Mouse (Mus musculus) liver, embryonic 14.5 days (tissue): ENCODE data around the gene Sh3yl1. TPM values are rescaled to one million over a fixed set of nuclear protein-coding genes. Genes with fewer than 3 reads are reported as not detected.

Source experiments
- ATAC-seq: fragments of 200-750 bp; cut with Nextera tagmentation; 2 replicates; pipeline ENCODE4 v1.8.0; 2017; ENCODE audit warnings: moderate number of reproducible peaks, mild to moderate bottlenecking, moderate library complexity; ENCODE audit not compliant: insufficient read depth
- DNase-seq, 3 experiments: peaks; one replicate each; pipeline ENCODE4 v3.0.0-alpha.2; 2012 to 2013; ENCODE audit warnings: low read depth in 3 of 3, low spot score in 3 of 3
- H3K27ac ChIP-seq: fragments of 300-500 bp; sonication (generic); 2 replicates; pipeline ENCODE4 v1.5.1; 2014; ENCODE audit warnings: moderate library complexity, mild to moderate bottlenecking, control low read depth, inconsistent platforms
- H3K27me3 ChIP-seq: fragments of 300-500 bp; sonication (generic); 2 replicates; pipeline ENCODE4 v1.6.1; 2014; ENCODE audit warnings: mild to moderate bottlenecking, low read length, moderate library complexity; ENCODE audit not compliant: control insufficient read depth, insufficient read depth
- H3K36me3 ChIP-seq: fragments of 300-500 bp; sonication (generic); replicated peaks from 2 replicates; pipeline ENCODE4 v1.6.1; 2014; ENCODE audit warnings: low read depth; ENCODE audit not compliant: control insufficient read depth, insufficient read depth
- H3K4me1 ChIP-seq, 2 experiments: fragments of 200-500 bp in 1 of 2; fragments of 300-500 bp in 1 of 2; sonication (generic) in 1 of 2; replicated peaks; 2 replicates each; pipeline ENCODE4 v1.6.1; 2012 to 2014; ENCODE audit warnings: antibody characterized with exemption in 1 of 2, inconsistent platforms in 1 of 2, low read length in 1 of 2; ENCODE audit not compliant: control insufficient read depth in 2 of 2, insufficient read depth in 2 of 2
- H3K4me2 ChIP-seq: fragments of 300-500 bp; sonication (generic); 2 replicates; pipeline ENCODE4 v1.6.1; 2014; ENCODE audit warnings: low read depth, mild to moderate bottlenecking, control low read depth, moderate library complexity
- H3K4me3 ChIP-seq, 2 experiments: fragments of 200-500 bp in 1 of 2; fragments of 300-500 bp in 1 of 2; sonication (generic) in 1 of 2; 2 replicates each; pipeline ENCODE4 v1.5.1; 2012 to 2014; ENCODE audit warnings: low read depth in 2 of 2, low read length in 2 of 2, mild to moderate bottlenecking in 2 of 2, control low read depth in 1 of 2, inconsistent platforms in 1 of 2, moderate library complexity in 1 of 2; ENCODE audit not compliant: insufficient read depth in 1 of 2
- H3K9ac ChIP-seq: fragments of 300-500 bp; sonication (generic); replicated peaks from 2 replicates; pipeline ENCODE4 v1.6.1; 2014; ENCODE audit warnings: mild to moderate bottlenecking, control low read depth, moderate library complexity
- H3K9me3 ChIP-seq: fragments of 300-500 bp; sonication (generic); 2 replicates; pipeline ENCODE4 v1.6.1; 2016; ENCODE audit warnings: low read length, mixed read lengths; ENCODE audit not compliant: control insufficient read depth
- CTCF ChIP-seq: IDR thresholded peaks from 2 replicates; pipeline ENCODE4 v1.5.1; 2016; ENCODE audit warnings: antibody characterized with exemption, low read depth, control low read depth
- EP300 ChIP-seq: IDR thresholded peaks from 2 replicates; pipeline ENCODE4 v1.6.1; 2016; ENCODE audit warnings: antibody characterized with exemption, low read depth
- WGBS: fragments of 180-500 bp; shearing (Covaris S2); extraction: QIAGEN DNeasy Blood & Tissue Kit; methylation state at CpG from one replicate; pipeline ENCODE4 v1.1.7; 2014; ENCODE audit not compliant: insufficient replicate concordance; 5-methylcytosine and 5-hydroxymethylcytosine counted together
- polyA plus RNA-seq, 2 experiments: library from polyadenylated mRNA; depleted of rRNA in 1 of 2; stranded (reverse) in 1 of 2; unstranded in 1 of 2; fragments of >200 nt; fragmentation: Nextera tagmentation in 1 of 2; extraction: Ambion mirVana in 1 of 2; gene quantifications; 2 replicates each; pipeline versions ENCODE4 v1.2.1 to v1.2.3; 2012 to 2014

The Sh3yl1 gene
- polyA plus RNA-seq (2012; rRNA removed): 11.0 and 19.4 TPM in 2 replicates
- 31.3 and 37.4 TPM in 2 replicates for polyA plus RNA-seq (2014; fragmentation: Nextera tagmentation; extraction: Ambion mirVana)

GRCm38 (mm10) chr12:30911261-30912047, at the start of gene Sh3yl1, which contains the start of gene Acp1:
TSS of gene Sh3yl1 (plus strand) at chr12:30911668.
TSS of gene Acp1 (minus strand) at chr12:30911589.
- under 1% methylated on average over 52 of the region's 52 CpGs for WGBS
- DNase-seq (peak; percentile 85 to 86 (median 86)), ATAC-seq (peak; percentile 79)
- peak within 1 kb of the TSS; percentile 99 for H3K27ac ChIP-seq
- H3K4me3 ChIP-seq: peak within 1 kb of the TSS; percentile 73 to 95
- H3K9ac ChIP-seq: peak within 1 kb of the TSS; percentile 93
- TF ChIP-seq EP300 (no peak), CTCF (no peak)
- peak within 1 kb of the TSS; percentile 99 for H3K4me2 ChIP-seq
- no peaks in the 10 kb centered on the region for H3K9me3 ChIP-seq
- H3K36me3 ChIP-seq: peaks cover 12% of the 10 kb centered on the region
- no peaks in the 10 kb centered on the region for H3K27me3 ChIP-seq
- peaks cover 20 to 33% of the 10 kb centered on the region in 2 experiments for H3K4me1 ChIP-seq

DNA sequence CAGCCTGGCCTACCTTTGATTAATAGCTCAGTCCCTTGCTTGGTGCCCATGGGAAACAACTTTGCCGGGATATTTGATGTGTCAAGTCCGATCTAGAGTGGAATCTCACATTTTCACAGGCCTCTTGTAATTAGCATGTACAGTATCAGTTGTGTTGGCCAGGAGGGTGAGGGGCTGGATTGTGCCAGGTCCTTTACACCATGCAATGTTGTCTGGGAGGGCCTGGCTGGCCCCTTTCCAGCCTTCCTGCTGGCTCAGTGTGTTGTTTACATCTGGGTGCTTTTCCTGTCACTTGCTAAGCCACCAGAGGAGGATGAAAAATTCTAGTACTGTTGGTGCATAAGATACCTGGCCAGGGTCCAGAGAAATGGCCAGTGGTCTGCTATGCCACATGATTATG, 47.1 kb upstream of the Sh3yl1 start:
- 53% methylated on average over 2 of the region's 2 CpGs for WGBS
- H3K27me3 ChIP-seq: no peaks in the 10 kb centered on the region
- no peak overlapping the region for H3K4me2 ChIP-seq
- H3K9me3 ChIP-seq: no peaks in the 10 kb centered on the region
- no peak overlapping the region for H3K27ac ChIP-seq
- no peak for ATAC-seq
- no peak for DNase-seq
- no peak overlapping the region for H3K9ac ChIP-seq
- no peaks in the 10 kb centered on the region for H3K4me1 ChIP-seq
- TF ChIP-seq CTCF (no peak), EP300 (no peak)
- no peak overlapping the region for H3K4me3 ChIP-seq
- H3K36me3 ChIP-seq: no peaks in the 10 kb centered on the region

DNA sequence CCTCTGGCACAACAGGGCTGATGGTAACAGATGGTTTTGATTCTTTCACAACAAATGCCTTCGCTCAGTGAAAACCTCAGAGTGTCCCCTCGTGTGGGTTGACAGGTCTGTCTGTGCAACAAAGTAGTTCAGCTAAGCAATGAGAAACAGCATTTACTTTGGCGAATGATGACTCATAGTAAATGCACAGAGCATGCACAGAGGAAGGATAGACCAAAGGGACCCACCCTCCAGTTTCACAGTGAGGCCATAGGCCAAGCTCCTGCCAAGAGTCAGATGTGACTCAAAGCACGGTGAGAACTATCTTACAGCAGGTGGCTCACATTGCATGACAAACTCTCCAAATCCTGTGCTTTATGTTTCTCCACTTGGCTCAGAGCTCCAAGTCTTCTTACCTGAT, 45.7 kb upstream of the Sh3yl1 start:
- Histone ChIP-seq H3K4me2 (no peak overlapping the region), H3K4me1 (no peaks in the 10 kb centered on the region), H3K27me3 (no peaks in the 10 kb centered on the region), H3K9me3 (no peaks in the 10 kb centered on the region), H3K9ac (no peak overlapping the region), H3K4me3 (no peak overlapping the region), H3K27ac (no peak overlapping the region), H3K36me3 (no peaks in the 10 kb centered on the region)
- DNase-seq (no peak), ATAC-seq (no peak)
- 54% methylated on average over 4 of the region's 4 CpGs for WGBS
- no peak for TF ChIP-seq EP300

GRCm38 (mm10) chr12:30879447-30879846, 32.0 kb upstream of the Sh3yl1 start:
- ATAC-seq (no peak), DNase-seq (no peak)
- no peak overlapping the region for H3K4me2 ChIP-seq
- H3K9me3 ChIP-seq: no peaks in the 10 kb centered on the region
- H3K9ac ChIP-seq: no peak overlapping the region
- no peaks in the 10 kb centered on the region for H3K4me1 ChIP-seq
- TF ChIP-seq EP300: no peak
- TF ChIP-seq CTCF: peak; percentile 6; the same call in 1 of the 2 replicates
- WGBS: 55% methylated on average over 6 of the region's 6 CpGs
- H3K4me3 ChIP-seq: no peak overlapping the region
- peaks cover 28% of the 10 kb centered on the region for H3K27me3 ChIP-seq
- H3K27ac ChIP-seq: no peak overlapping the region
- no peaks in the 10 kb centered on the region for H3K36me3 ChIP-seq

GRCm38 (mm10) chr12:30883592-30883985, 27.9 kb upstream of the Sh3yl1 start:
- WGBS: 22% methylated on average over 4 of the region's 4 CpGs
- Histone ChIP-seq H3K27ac (no peak overlapping the region), H3K27me3 (peaks cover 54% of the 10 kb centered on the region)

More at GRCm38 (mm10) chr12:30883592-30883985, 27.9 kb upstream of the Sh3yl1 start:
- Histone ChIP-seq H3K9ac (no peak overlapping the region), H3K36me3 (no peaks in the 10 kb centered on the region), H3K4me1 (peaks cover 9 to 12% of the 10 kb centered on the region in 2 experiments), H3K4me2 (no peak overlapping the region), H3K9me3 (no peaks in the 10 kb centered on the region), H3K4me3 (no peak overlapping the region)
- ATAC-seq (no peak), DNase-seq (no peak)
- TF ChIP-seq CTCF (no peak), EP300 (no peak)
